Comparison of ENCODE assay signal across 21 mouse cellular contexts in genomic region chr17:12938077-12938476, GRCm38 (mm10). TPM values are rescaled to one million over a fixed set of nuclear protein-coding genes. Genes with fewer than 3 reads are reported as not detected.
DNase-seq lines count a peak whose midpoint lies in the region; ATAC-seq and TF ChIP-seq lines count a peak whose summit lies in the region.
"Had no signal": no experiment of that assay in that cellular context is flagged by ENCODE, and none has a peak within 500 bp of the region (broad histone marks: within the 10 kb centered on the region; RNA-seq: fewer than 3 reads in every experiment).

No protein-coding gene starts in this region.

- H3K9ac ChIP-seq in forebrain, embryonic 11.5 days (ENCODE audit: low read length): no peak overlapping the region
- H3K9ac ChIP-seq in forebrain, embryonic 12.5 days: no peak overlapping the region
- H3K9ac ChIP-seq in liver, adult 2 months (ENCODE audit: low read depth, low read length): peak overlapping the region; percentile 52; the same call in 1 of the 2 replicates
- H3K9ac ChIP-seq in liver, embryonic 12.5 days: no peak overlapping the region
- no peak overlapping the region for H3K9ac ChIP-seq in midbrain, embryonic 12.5 days (replicated peaks)
- no peak overlapping the region for H3K9ac ChIP-seq in midbrain, embryonic 13.5 days (replicated peaks)
- H3K9ac ChIP-seq: embryonic facial prominence, embryonic 15.5 days; hindbrain, embryonic 12.5 days had no signal

- no peak overlapping the region for H3K27ac ChIP-seq in forebrain, embryonic 11.5 days (ENCODE audit: low read depth, low read length)
- no peak overlapping the region for H3K27ac ChIP-seq in forebrain, embryonic 12.5 days
- H3K27ac ChIP-seq in liver, adult 2 months (replicated peaks; ENCODE audit: insufficient read depth, low read depth, low read length): peak overlapping the region; percentile 67
- H3K27ac ChIP-seq in liver, embryonic 12.5 days: no peak overlapping the region
- no peak overlapping the region for H3K27ac ChIP-seq in midbrain, embryonic 12.5 days (replicated peaks)
- no peak overlapping the region for H3K27ac ChIP-seq in midbrain, embryonic 13.5 days
- H3K27ac ChIP-seq: embryonic facial prominence, embryonic 15.5 days; gastrocnemius, adult 2 months; heart, embryonic 10.5 days; hindbrain, embryonic 12.5 days had no signal

- H3K79me2 ChIP-seq in liver, adult 2 months (ENCODE audit: control insufficient read depth, insufficient read depth, low read length): no peaks in the 10 kb centered on the region; the same call in 1 of the 2 replicates

- peaks cover 3% of the 10 kb centered on the region; the same call in 1 of the 2 replicates for H3K4me1 ChIP-seq in forebrain, embryonic 11.5 days (replicated peaks; ENCODE audit: control insufficient read depth, insufficient read depth, low read length)
- peaks cover 17% of the 10 kb centered on the region for H3K4me1 ChIP-seq in forebrain, embryonic 12.5 days
- H3K4me1 ChIP-seq in liver, adult 2 months (ENCODE audit: control insufficient read depth, insufficient read depth, low read length): peaks cover 15% of the 10 kb centered on the region
- H3K4me1 ChIP-seq in liver, embryonic 12.5 days: peaks cover 23% of the 10 kb centered on the region
- H3K4me1 ChIP-seq in midbrain, embryonic 12.5 days: peaks cover 14% of the 10 kb centered on the region
- H3K4me1 ChIP-seq in midbrain, embryonic 13.5 days (replicated peaks): peaks cover 10% of the 10 kb centered on the region

- H3K4me2 ChIP-seq in forebrain, embryonic 11.5 days (ENCODE audit: low read depth, low read length, severe bottlenecking): no peak overlapping the region
- H3K4me2 ChIP-seq in forebrain, embryonic 12.5 days: no peak overlapping the region
- no peak overlapping the region for H3K4me2 ChIP-seq in liver, embryonic 12.5 days
- no peak overlapping the region for H3K4me2 ChIP-seq in midbrain, embryonic 12.5 days (replicated peaks)
- no peak overlapping the region for H3K4me2 ChIP-seq in midbrain, embryonic 13.5 days (replicated peaks)
- H3K4me2 ChIP-seq: embryonic facial prominence, embryonic 15.5 days; hindbrain, embryonic 12.5 days had no signal

- no peak for TF ChIP-seq CTCF in liver, adult 2 months (IDR thresholded peaks at IDR 0.05; ENCODE audit: low read depth, low read length)

- no peak for TF ChIP-seq POLR2A in liver, adult 2 months (IDR thresholded peaks at IDR 0.05; ENCODE audit: extremely low read depth, insufficient read depth, low read length)

- DNase-seq in forebrain, embryonic 11.5 days (ENCODE audit: low spot score): no peak
- DNase-seq in liver, adult 2 months (ENCODE audit: extremely low read depth, low read depth, low spot score): no peak
- no peak for DNase-seq in urinary bladder, adult 18-20 months (ENCODE audit: low spot score in 2 of 2)
- DNase-seq: adrenal gland, postnatal 10 days; cerebellum, adult 2 months; cerebellum, postnatal 10 days; embryo, embryonic 11 days; gastrocnemius, adult 2 months; gastrocnemius, postnatal 25 days; heart, postnatal 10 days; heart, postnatal 4 days had no signal

- no peaks in the 10 kb centered on the region for H3K9me3 ChIP-seq in forebrain, embryonic 11.5 days (ENCODE audit: control insufficient read depth, low read length)
- H3K9me3 ChIP-seq in forebrain, embryonic 12.5 days: no peaks in the 10 kb centered on the region
- H3K9me3 ChIP-seq in liver, embryonic 12.5 days (replicated peaks): no peaks in the 10 kb centered on the region
- H3K9me3 ChIP-seq in midbrain, embryonic 12.5 days: no peaks in the 10 kb centered on the region
- H3K9me3 ChIP-seq in midbrain, embryonic 13.5 days: no peaks in the 10 kb centered on the region
- H3K9me3 ChIP-seq: embryonic facial prominence, embryonic 15.5 days; heart, embryonic 10.5 days; hindbrain, embryonic 12.5 days had no signal

- WGBS in forebrain, embryonic 11.5 days: 23% methylated on average over 2 of the region's 2 CpGs
- 8% methylated on average over 2 of the region's 2 CpGs for WGBS in forebrain, embryonic 12.5 days
- 18% methylated on average over 2 of the region's 2 CpGs for WGBS in liver, adult 2 months
- 46% methylated on average over 2 of the region's 2 CpGs for WGBS in liver, embryonic 12.5 days (ENCODE audit: insufficient replicate concordance)
- WGBS in midbrain, embryonic 12.5 days: 33% methylated on average over 2 of the region's 2 CpGs
- 25% methylated on average over 2 of the region's 2 CpGs for WGBS in midbrain, embryonic 13.5 days

- no peaks in the 10 kb centered on the region for H3K27me3 ChIP-seq in forebrain, embryonic 11.5 days (ENCODE audit: control insufficient read depth, insufficient read depth, low read length)
- H3K27me3 ChIP-seq in forebrain, embryonic 12.5 days: peaks cover 4% of the 10 kb centered on the region; the same call in 1 of the 2 replicates
- H3K27me3 ChIP-seq in liver, adult 2 months (ENCODE audit: control insufficient read depth, insufficient read depth, low read length): no peaks in the 10 kb centered on the region
- H3K27me3 ChIP-seq in liver, embryonic 12.5 days (replicated peaks): no peaks in the 10 kb centered on the region
- H3K27me3 ChIP-seq in midbrain, embryonic 12.5 days: no peaks in the 10 kb centered on the region
- no peaks in the 10 kb centered on the region for H3K27me3 ChIP-seq in midbrain, embryonic 13.5 days
- H3K27me3 ChIP-seq: embryonic facial prominence, embryonic 15.5 days; hindbrain, embryonic 12.5 days had no signal

- H3K4me3 ChIP-seq in forebrain, embryonic 11.5 days (ENCODE audit: low read depth, low read length): no peak overlapping the region
- no peak overlapping the region for H3K4me3 ChIP-seq in forebrain, embryonic 12.5 days (replicated peaks)
- peak overlapping the region; percentile 5; the same call in 1 of the 2 replicates for H3K4me3 ChIP-seq in liver, adult 2 months (ENCODE audit: insufficient read depth, low read depth, low read length)
- no peak overlapping the region for H3K4me3 ChIP-seq in liver, embryonic 12.5 days
- no peak overlapping the region for H3K4me3 ChIP-seq in midbrain, embryonic 12.5 days
- H3K4me3 ChIP-seq in midbrain, embryonic 13.5 days (replicated peaks): no peak overlapping the region
- H3K4me3 ChIP-seq: embryonic facial prominence, embryonic 15.5 days; erythroblast, embryonic 14.5 days; gastrocnemius, adult 2 months; heart, embryonic 10.5 days; hindbrain, embryonic 12.5 days had no signal

- ATAC-seq in forebrain, embryonic 11.5 days (replicated peaks; ENCODE audit: low FRiP score): peak; percentile 31; the same call in 1 of the 2 replicates
- no peak for ATAC-seq in forebrain, embryonic 12.5 days (ENCODE audit: low FRiP score)
- ATAC-seq in liver, embryonic 12.5 days: no peak
- peak; percentile 68 for ATAC-seq in midbrain, embryonic 12.5 days (ENCODE audit: low FRiP score, low read depth)
- no peak for ATAC-seq in midbrain, embryonic 13.5 days
- ATAC-seq: hindbrain, embryonic 16.5 days had no signal

- no peaks in the 10 kb centered on the region; the same call in 1 of the 2 replicates for H3K36me3 ChIP-seq in forebrain, embryonic 11.5 days (ENCODE audit: control insufficient read depth, insufficient read depth, low read length)
- peaks cover 8% of the 10 kb centered on the region for H3K36me3 ChIP-seq in forebrain, embryonic 12.5 days (replicated peaks)
- peaks cover 7% of the 10 kb centered on the region; the same call in 1 of the 2 replicates for H3K36me3 ChIP-seq in liver, adult 2 months (ENCODE audit: control insufficient read depth, insufficient read depth, low read length)
- peaks cover 10% of the 10 kb centered on the region for H3K36me3 ChIP-seq in liver, embryonic 12.5 days
- peaks cover 11% of the 10 kb centered on the region for H3K36me3 ChIP-seq in midbrain, embryonic 12.5 days
- peaks cover 11% of the 10 kb centered on the region for H3K36me3 ChIP-seq in midbrain, embryonic 13.5 days

RNA-seq across cellular contexts. Expression of gene Acat3, which starts 2.3 kb away (rescaled TPM):
- 0.87 and 1.3 TPM in 2 replicates for polyA plus RNA-seq in forebrain, embryonic 11.5 days (2014; fragmentation: Nextera tagmentation; extraction: Ambion mirVana)
- polyA plus RNA-seq in forebrain, embryonic 12.5 days (2016; fragmentation: Nextera tagmentation; extraction: Ambion mirVana): 1.5 and 1.6 TPM in 2 replicates
- total RNA-seq in liver, adult 2 months (2014; rRNA removed): 255 and 271 TPM in 2 replicates
- 178 and 179 TPM in 2 replicates for polyA plus RNA-seq in liver, adult 2 months (2012; rRNA removed)
- polyA plus RNA-seq in liver, embryonic 12.5 days (2016; fragmentation: Nextera tagmentation; extraction: Ambion mirVana): 1.2 and 1.4 TPM in 2 replicates
- polyA plus RNA-seq in midbrain, embryonic 12.5 days (2016; fragmentation: Nextera tagmentation; extraction: Ambion mirVana): 1.3 and 1.4 TPM in 2 replicates
- polyA plus RNA-seq in midbrain, embryonic 13.5 days (2015; fragmentation: Nextera tagmentation; extraction: Ambion mirVana): 0.92 and 1.1 TPM in 2 replicates
- total RNA-seq: gastrocnemius, adult 2 months; gastrocnemius, postnatal 25 days; heart, postnatal 10 days; heart, postnatal 4 days had no signal

RNA-seq across cellular contexts. Expression of gene Mrpl18, which starts 21.9 kb away (rescaled TPM):
- 172 and 187 TPM in 2 replicates for polyA plus RNA-seq in forebrain, embryonic 11.5 days (2014; fragmentation: Nextera tagmentation; extraction: Ambion mirVana)
- polyA plus RNA-seq in forebrain, embryonic 12.5 days (2016; fragmentation: Nextera tagmentation; extraction: Ambion mirVana): 166 and 177 TPM in 2 replicates
- total RNA-seq in liver, adult 2 months (2014; rRNA removed): 43.6 and 54.6 TPM in 2 replicates
- 27.9 and 41.2 TPM in 2 replicates for polyA plus RNA-seq in liver, adult 2 months (2012; rRNA removed)
- 189 and 194 TPM in 2 replicates for polyA plus RNA-seq in liver, embryonic 12.5 days (2016; fragmentation: Nextera tagmentation; extraction: Ambion mirVana)
- polyA plus RNA-seq in midbrain, embryonic 12.5 days (2016; fragmentation: Nextera tagmentation; extraction: Ambion mirVana): 154 and 158 TPM in 2 replicates
- polyA plus RNA-seq in midbrain, embryonic 13.5 days (2015; fragmentation: Nextera tagmentation; extraction: Ambion mirVana): 138 and 145 TPM in 2 replicates

RNA-seq across cellular contexts. Expression of gene Acat2, which starts 22.5 kb away (rescaled TPM):
- polyA plus RNA-seq in forebrain, embryonic 11.5 days (2014; fragmentation: Nextera tagmentation; extraction: Ambion mirVana): 324 and 345 TPM in 2 replicates
- 370 and 386 TPM in 2 replicates for polyA plus RNA-seq in forebrain, embryonic 12.5 days (2016; fragmentation: Nextera tagmentation; extraction: Ambion mirVana)
- total RNA-seq in liver, adult 2 months (2014; rRNA removed): 75.1 and 75.7 TPM in 2 replicates
- 44.6 and 45.9 TPM in 2 replicates for polyA plus RNA-seq in liver, adult 2 months (2012; rRNA removed)
- polyA plus RNA-seq in liver, embryonic 12.5 days (2016; fragmentation: Nextera tagmentation; extraction: Ambion mirVana): 99.2 and 103 TPM in 2 replicates
- 393 and 402 TPM in 2 replicates for polyA plus RNA-seq in midbrain, embryonic 12.5 days (2016; fragmentation: Nextera tagmentation; extraction: Ambion mirVana)
- 360 and 384 TPM in 2 replicates for polyA plus RNA-seq in midbrain, embryonic 13.5 days (2015; fragmentation: Nextera tagmentation; extraction: Ambion mirVana)

RNA-seq across cellular contexts. Expression of gene Tcp1, which starts 22.6 kb away (rescaled TPM):
- polyA plus RNA-seq in forebrain, embryonic 11.5 days (2014; fragmentation: Nextera tagmentation; extraction: Ambion mirVana): 497 and 535 TPM in 2 replicates
- 512 and 524 TPM in 2 replicates for polyA plus RNA-seq in forebrain, embryonic 12.5 days (2016; fragmentation: Nextera tagmentation; extraction: Ambion mirVana)
- total RNA-seq in liver, adult 2 months (2014; rRNA removed): 134 and 136 TPM in 2 replicates
- polyA plus RNA-seq in liver, adult 2 months (2012; rRNA removed): 39.9 and 50.2 TPM in 2 replicates
- 404 and 413 TPM in 2 replicates for polyA plus RNA-seq in liver, embryonic 12.5 days (2016; fragmentation: Nextera tagmentation; extraction: Ambion mirVana)
- polyA plus RNA-seq in midbrain, embryonic 12.5 days (2016; fragmentation: Nextera tagmentation; extraction: Ambion mirVana): 455 and 463 TPM in 2 replicates
- 403 and 435 TPM in 2 replicates for polyA plus RNA-seq in midbrain, embryonic 13.5 days (2015; fragmentation: Nextera tagmentation; extraction: Ambion mirVana)

RNA-seq across cellular contexts. Expression of gene Pnldc1, which starts 28.0 kb away (rescaled TPM):
- 1.8 and 2.3 TPM in 2 replicates for polyA plus RNA-seq in forebrain, embryonic 11.5 days (2014; fragmentation: Nextera tagmentation; extraction: Ambion mirVana)
- 1.3 and 2.5 TPM in 2 replicates for polyA plus RNA-seq in forebrain, embryonic 12.5 days (2016; fragmentation: Nextera tagmentation; extraction: Ambion mirVana)
- 0.27 and 1.3 TPM in 2 replicates for total RNA-seq in liver, adult 2 months (2014; rRNA removed)
- 1.1 and 1.5 TPM in 2 replicates for polyA plus RNA-seq in liver, adult 2 months (2012; rRNA removed)
- polyA plus RNA-seq in liver, embryonic 12.5 days (2016; fragmentation: Nextera tagmentation; extraction: Ambion mirVana): 0.72 and 1.5 TPM in 2 replicates
- polyA plus RNA-seq in midbrain, embryonic 12.5 days (2016; fragmentation: Nextera tagmentation; extraction: Ambion mirVana): 1.2 and 1.8 TPM in 2 replicates
- 1.5 and 2.0 TPM in 2 replicates for polyA plus RNA-seq in midbrain, embryonic 13.5 days (2015; fragmentation: Nextera tagmentation; extraction: Ambion mirVana)
- total RNA-seq: common myeloid progenitor, adult 5-6 weeks had no signal

Comparison
In these comparisons a context has a peak if more than half of its experiments do, and no peak if none do; other contexts are left out.
1. ATAC-seq: peak in forebrain, embryonic 11.5 days (single experiment) and midbrain, embryonic 12.5 days (single experiment); none in forebrain, embryonic 12.5 days (single experiment), liver, embryonic 12.5 days (single experiment) and midbrain, embryonic 13.5 days (single experiment).
2. RNA of gene Acat3, which starts 2.3 kb away (polyA plus RNA-seq): 178 to 179 TPM in liver, adult 2 months; 1.5 to 1.6 TPM in forebrain, embryonic 12.5 days, 1.2 to 1.4 TPM in liver, embryonic 12.5 days, 1.3 to 1.4 TPM in midbrain, embryonic 12.5 days, 0.87 to 1.3 TPM in forebrain, embryonic 11.5 days and 0.92 to 1.1 TPM in midbrain, embryonic 13.5 days; every median in the first group is over 10 times any median in the second.